Mouse (Mus musculus) retina, postnatal 1 day (tissue): ENCODE data around the gene Wfdc18.

ENCODE experiments used
- DNase-seq: peaks from one replicate; pipeline ENCODE4 v3.0.0-alpha.2; 2012

Wfdc18 gene

GRCm38 (mm10) chr11:83708715-83709114 is at the start of gene Wfdc18:
Gene Wfdc18 (plus strand): TSS chr11:83709015.
- DNase-seq = no peak

GRCm38 (mm10) chr11:83662204-83662603 is 46.6 kb upstream of the Wfdc18 start, which contains the start of gene Ccl4:
Gene Ccl4 (plus strand): TSS chr11:83662584.
- DNase-seq = no peak

GRCm38 (mm10) chr11:83663532-83663931 is 45.3 kb upstream of the Wfdc18 start:
- DNase-seq = no peak

- DNase-seq = no peak
These were observed 37.1 kb upstream of the Wfdc18 start for GRCm38 (mm10) chr11:83671743-83672142.

GRCm38 (mm10) chr11:83675665-83676064 is 33.1 kb upstream of the Wfdc18 start:
- DNase-seq = no peak

GRCm38 (mm10) chr11:83689918-83690317 is 18.9 kb upstream of the Wfdc18 start:
- DNase-seq = no peak

GRCm38 (mm10) chr11:83692008-83692407 is 16.8 kb upstream of the Wfdc18 start:
- no peak for DNase-seq

- DNase-seq = no peak
These were observed 5.1 kb upstream of the Wfdc18 start, which contains the start of gene Wfdc17 for GRCm38 (mm10) chr11:83703705-83704104. Gene Wfdc17 (plus strand): TSS chr11:83703991.

- no peak for DNase-seq
These were observed 868 bp downstream of the Wfdc18 start for GRCm38 (mm10) chr11:83709683-83710082.

- no peak for DNase-seq
These were observed 3.9 kb downstream of the Wfdc18 start for GRCm38 (mm10) chr11:83712671-83713070.

- DNase-seq = no peak
These were observed 5.1 kb downstream of the Wfdc18 start for GRCm38 (mm10) chr11:83713925-83714324.

- no peak for DNase-seq
These were observed 8.3 kb downstream of the Wfdc18 start for GRCm38 (mm10) chr11:83717042-83717665.

- DNase-seq = no peak
These were observed 12.0 kb downstream of the Wfdc18 start for GRCm38 (mm10) chr11:83720766-83721165.

- DNase-seq = peak; percentile 11
These were observed 20.1 kb downstream of the Wfdc18 start for GRCm38 (mm10) chr11:83728757-83729432.

- no peak for DNase-seq
These were observed 22.3 kb downstream of the Wfdc18 start for GRCm38 (mm10) chr11:83731116-83731515.

- no peak for DNase-seq
These were observed 24.3 kb downstream of the Wfdc18 start for GRCm38 (mm10) chr11:83733071-83733640.

- no peak for DNase-seq
These were observed 25.4 kb downstream of the Wfdc18 start for GRCm38 (mm10) chr11:83734215-83734614.

GRCm38 (mm10) chr11:83735881-83736280 is 27.1 kb downstream of the Wfdc18 start:
- DNase-seq = no peak

GRCm38 (mm10) chr11:83737109-83737558 is 28.3 kb downstream of the Wfdc18 start:
- DNase-seq = no peak

GRCm38 (mm10) chr11:83739241-83739640 is 30.4 kb downstream of the Wfdc18 start:
- peak; percentile 66 for DNase-seq

GRCm38 (mm10) chr11:83740443-83740991 is 31.7 kb downstream of the Wfdc18 start:
- DNase-seq = no peak

GRCm38 (mm10) chr11:83741841-83742240 is 33.0 kb downstream of the Wfdc18 start:
- DNase-seq = no peak

- no peak for DNase-seq
These were observed 34.0 kb downstream of the Wfdc18 start for GRCm38 (mm10) chr11:83742731-83743355.
